Mouse (Mus musculus) stomach, postnatal 0 days (tissue): ENCODE results near the gene Nr2e3. TPM values are rescaled to one million over a fixed set of nuclear protein-coding genes. Genes with fewer than 3 reads are reported as not detected.
"Not testable (repeated sequence)": the region's sequence is repeated elsewhere in the genome, so short reads cannot be mapped to it uniquely, and the experiment has no call there.

Source experiments
- ATAC-seq: fragments of 200-750 bp; cut with Nextera tagmentation; 2 replicates; pipeline ENCODE4 v1.8.0; 2017; ENCODE audit not compliant: low FRiP score, low TSS enrichment
- DNase-seq: peaks from one replicate; pipeline ENCODE4 v3.0.0-alpha.2; 2016; ENCODE audit warnings: low spot score
- H3K27ac ChIP-seq: fragments of 300-500 bp; sonication (generic); replicated peaks from 2 replicates; pipeline ENCODE4 v1.5.1; 2014; ENCODE audit warnings: mild to moderate bottlenecking, control low read depth
- H3K27me3 ChIP-seq: fragments of 300-500 bp; sonication (generic); 2 replicates; pipeline ENCODE4 v1.6.1; 2014; ENCODE audit warnings: low read length; ENCODE audit not compliant: control insufficient read depth, insufficient read depth
- H3K36me3 ChIP-seq: fragments of 300-500 bp; sonication (generic); 2 replicates; pipeline ENCODE4 v1.6.1; 2014; ENCODE audit warnings: low read length, mixed read lengths; ENCODE audit not compliant: control insufficient read depth, insufficient read depth
- H3K4me1 ChIP-seq: fragments of 300-500 bp; sonication (generic); replicated peaks from 2 replicates; pipeline ENCODE4 v1.6.1; 2014; ENCODE audit warnings: antibody characterized with exemption; ENCODE audit not compliant: control insufficient read depth, insufficient read depth
- H3K4me2 ChIP-seq: fragments of 300-500 bp; sonication (generic); replicated peaks from 2 replicates; pipeline ENCODE4 v1.6.1; 2014; ENCODE audit warnings: low read depth, mild to moderate bottlenecking, control low read depth, moderate library complexity
- H3K4me3 ChIP-seq: fragments of 300-500 bp; sonication (generic); 2 replicates; pipeline ENCODE4 v1.5.1; 2014; ENCODE audit warnings: low read depth, low read length, control low read depth
- H3K9ac ChIP-seq: fragments of 300-500 bp; sonication (generic); 2 replicates; pipeline ENCODE4 v1.6.1; 2014; ENCODE audit warnings: mild to moderate bottlenecking, low read length, control low read depth, mixed read lengths
- H3K9me3 ChIP-seq: fragments of 300-500 bp; sonication (generic); 2 replicates; pipeline ENCODE4 v1.6.1; 2016; ENCODE audit warnings: low read length; ENCODE audit not compliant: control insufficient read depth
- CTCF ChIP-seq: IDR thresholded peaks from 2 replicates; pipeline ENCODE4 v1.5.1; 2016; ENCODE audit warnings: antibody characterized with exemption, low read depth, mild to moderate bottlenecking, moderate library complexity
- EP300 ChIP-seq: optimal IDR thresholded peaks from 2 replicates; pipeline ENCODE3; 2016; ENCODE audit warnings: antibody characterized with exemption
- WGBS: fragments of 180-500 bp; shearing (Covaris S2); extraction: QIAGEN DNeasy Blood & Tissue Kit; methylation state at CpG from one replicate; pipeline ENCODE4 v1.1.7; 2014; 5-methylcytosine and 5-hydroxymethylcytosine counted together
- polyA plus RNA-seq: library from polyadenylated mRNA; unstranded; fragments of >200 nt; fragmentation: Nextera tagmentation; extraction: Ambion mirVana; gene quantifications from 2 replicates; pipeline ENCODE4 v1.2.1, GENCODE M21; 2015

The Nr2e3 gene
- polyA plus RNA-seq, 1 experiment from 2014 or later, result not detected

GRCm38 (mm10) chr9:59941885-59942350 lies 18.5 kb downstream of the Nr2e3 start:
- no peak for ATAC-seq
- Histone ChIP-seq H3K27ac (no peak overlapping the region), H3K27me3 (no peaks in the 10 kb centered on the region), H3K4me2 (no peak overlapping the region), H3K9ac (no peak overlapping the region), H3K4me1 (no peaks in the 10 kb centered on the region), H3K36me3 (no peaks in the 10 kb centered on the region), H3K9me3 (no peaks in the 10 kb centered on the region), H3K4me3 (no peak overlapping the region)
- no peak for DNase-seq
- WGBS, result 42% methylated on average over 9 of the region's 9 CpGs
- no peak for TF ChIP-seq EP300
- no peak for TF ChIP-seq CTCF

- no peak for ATAC-seq
- no peak overlapping the region for H3K4me2 ChIP-seq
- DNase-seq, result no peak
- H3K4me3 ChIP-seq, result no peak overlapping the region
- 58% methylated on average over 11 of the region's 12 CpGs for WGBS
- H3K27ac ChIP-seq, result no peak overlapping the region
- TF ChIP-seq CTCF (no peak), EP300 (no peak)
- no peaks in the 10 kb centered on the region for H3K9me3 ChIP-seq
- H3K9ac ChIP-seq, result no peak overlapping the region
- no peaks in the 10 kb centered on the region for H3K36me3 ChIP-seq
- no peaks in the 10 kb centered on the region for H3K4me1 ChIP-seq
- H3K27me3 ChIP-seq, result no peaks in the 10 kb centered on the region
Measured at GRCm38 (mm10) chr9:59940913-59941884, 19.3 kb downstream of the Nr2e3 start.

- no peak overlapping the region for H3K27ac ChIP-seq
- DNase-seq (no peak), ATAC-seq (no peak)
- H3K4me1 ChIP-seq, result no peaks in the 10 kb centered on the region
- no peaks in the 10 kb centered on the region for H3K36me3 ChIP-seq
- 55% methylated on average over 2 of the region's 2 CpGs for WGBS
- TF ChIP-seq CTCF (no peak), EP300 (no peak)
- no peaks in the 10 kb centered on the region for H3K27me3 ChIP-seq
- no peak overlapping the region for H3K4me2 ChIP-seq
- H3K9me3 ChIP-seq, result no peaks in the 10 kb centered on the region
- no peak overlapping the region for H3K9ac ChIP-seq
- H3K4me3 ChIP-seq, result no peak overlapping the region
Measured at GRCm38 (mm10) chr9:59939691-59940090, 20.8 kb downstream of the Nr2e3 start.

- H3K4me1 ChIP-seq, result no peaks in the 10 kb centered on the region
- no peak for TF ChIP-seq CTCF
- no peaks in the 10 kb centered on the region for H3K36me3 ChIP-seq
- ATAC-seq (no peak), DNase-seq (no peak)
- WGBS, result 79% methylated on average over 8 of the region's 8 CpGs
- no peaks in the 10 kb centered on the region for H3K9me3 ChIP-seq
- no peak overlapping the region for H3K27ac ChIP-seq
- H3K4me2 ChIP-seq, result no peak overlapping the region
- no peaks in the 10 kb centered on the region for H3K27me3 ChIP-seq
- no peak overlapping the region for H3K4me3 ChIP-seq
- H3K9ac ChIP-seq, result no peak overlapping the region
Measured at GRCm38 (mm10) chr9:59938529-59938928, 21.9 kb downstream of the Nr2e3 start.

DNA sequence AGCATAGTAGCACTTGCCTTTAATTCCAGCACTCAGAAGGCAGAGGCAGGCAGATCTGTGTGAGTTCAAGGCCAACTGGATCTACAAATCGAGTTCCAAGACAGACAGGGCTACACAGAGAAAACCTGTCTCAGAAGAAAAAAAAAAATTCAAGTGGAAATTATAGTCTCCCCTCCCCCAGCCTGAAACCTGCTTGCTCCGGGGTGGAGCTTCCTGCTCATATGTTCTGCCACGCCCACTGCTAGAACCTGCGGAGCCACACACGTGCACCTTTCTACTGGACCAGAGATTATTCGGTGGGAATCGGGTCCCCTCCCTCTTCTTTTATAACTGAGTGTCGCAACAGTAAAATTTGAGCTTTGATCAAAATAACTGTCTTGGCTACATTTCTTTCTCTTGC lies 24.6 kb downstream of the Nr2e3 start:
- H3K9me3 ChIP-seq, ATAC-seq, H3K9ac ChIP-seq, H3K4me2 ChIP-seq, DNase-seq, H3K4me1 ChIP-seq, H3K27ac ChIP-seq, H3K27me3 ChIP-seq, H3K36me3 ChIP-seq, H3K4me3 ChIP-seq: not testable (repeated sequence)
- 64% methylated on average over 8 of the region's 8 CpGs for WGBS

DNA sequence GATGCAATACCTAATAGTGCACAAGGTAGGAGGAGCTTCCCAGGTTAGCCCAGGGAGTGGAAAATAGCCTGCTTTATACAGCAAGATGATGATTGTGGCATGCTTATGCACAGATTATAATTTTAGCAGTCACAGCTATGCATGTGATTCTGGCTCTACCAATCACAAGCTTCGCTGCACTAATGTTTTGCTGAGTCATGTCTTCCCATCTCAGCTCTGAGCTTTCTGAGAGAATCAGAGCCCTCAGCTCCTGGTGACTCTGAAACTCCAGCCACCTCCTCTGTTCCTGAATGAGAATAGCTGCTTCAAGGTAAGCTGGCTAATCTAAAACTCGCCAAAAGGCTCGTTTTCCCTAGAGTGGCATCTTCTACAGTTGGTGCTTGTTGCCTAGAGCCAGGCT lies 30.2 kb downstream of the Nr2e3 start:
- H3K27me3 ChIP-seq, result no peaks in the 10 kb centered on the region
- no peak overlapping the region for H3K4me3 ChIP-seq
- no peak overlapping the region for H3K9ac ChIP-seq
- no peaks in the 10 kb centered on the region for H3K9me3 ChIP-seq
- H3K36me3 ChIP-seq, result no peaks in the 10 kb centered on the region; the same call in 1 of the 2 replicates
- H3K4me2 ChIP-seq, result no peak overlapping the region
- no peak overlapping the region for H3K27ac ChIP-seq
- no peak for ATAC-seq
- DNase-seq, result no peak
- no peaks in the 10 kb centered on the region for H3K4me1 ChIP-seq
- 81% methylated on average over 3 of the region's 3 CpGs for WGBS
- no peak for TF ChIP-seq EP300
- TF ChIP-seq CTCF, result no peak
